Mouse (Mus musculus): ENCODE data around the gene Capza2.
"Not testable (repeated sequence)": the region's sequence is repeated elsewhere in the genome, so short reads cannot be mapped to it uniquely, and the experiment has no call there.

Capza2 gene

DNA sequence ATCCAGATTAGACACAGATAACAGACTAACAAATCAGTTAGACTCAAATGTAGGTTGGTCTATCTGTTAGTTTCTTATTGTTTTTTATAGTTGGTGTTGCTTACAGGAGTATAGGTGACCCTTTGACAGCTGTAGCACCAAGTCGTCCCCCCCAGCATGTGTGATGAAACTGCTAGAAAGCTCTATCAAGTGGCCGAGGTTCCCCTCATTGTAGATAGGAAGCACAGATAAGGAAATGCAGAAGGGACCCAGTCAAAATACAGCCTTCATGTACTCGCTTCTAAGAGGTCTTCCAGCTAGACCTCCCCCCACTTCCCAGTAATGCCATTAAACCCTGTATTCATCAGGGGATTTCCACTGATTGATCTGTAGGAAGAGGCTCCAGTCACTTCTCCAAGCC, 6.7 kb downstream of the Capza2 start:
- no peak for DNase-seq

DNA sequence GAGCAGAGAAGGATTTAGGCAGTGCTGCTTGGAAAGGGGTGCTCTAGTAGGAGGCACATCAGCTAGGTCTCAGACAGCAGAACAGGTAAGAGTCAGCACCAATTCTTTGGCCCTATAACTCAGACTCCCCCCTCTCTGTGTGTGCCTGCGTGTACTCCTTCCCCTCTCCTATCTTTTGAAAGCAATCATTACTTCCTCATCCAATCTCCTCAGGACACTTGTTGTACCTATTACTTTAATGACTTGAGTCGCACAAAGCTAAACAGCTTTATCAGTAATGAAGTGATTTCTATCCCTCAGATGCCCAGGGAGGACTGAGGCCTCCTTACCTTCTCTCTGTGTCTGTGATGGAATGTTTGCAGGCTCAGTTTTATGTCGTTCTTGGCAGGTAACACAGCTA, 10.1 kb downstream of the Capza2 start:
- no peak for DNase-seq

DNA sequence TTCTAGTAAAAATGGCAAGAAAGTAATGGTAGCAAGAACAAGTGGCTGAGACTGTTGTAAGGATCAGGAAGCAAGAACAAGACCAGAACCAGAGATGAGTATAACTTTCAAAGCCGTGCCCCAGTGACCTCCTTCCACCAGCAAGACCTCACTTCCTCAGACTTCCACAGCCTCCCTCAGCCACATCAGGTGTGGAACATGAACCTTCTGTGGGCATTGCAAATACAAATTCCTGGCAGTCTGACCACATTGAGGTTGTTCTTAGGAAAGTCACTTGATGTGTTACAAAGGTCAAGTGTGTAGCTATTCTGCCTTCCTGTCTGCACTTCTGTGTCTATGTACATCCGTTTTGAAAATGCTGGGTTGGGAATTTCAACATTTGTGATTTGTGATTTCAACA, 16.1 kb downstream of the Capza2 start:
- peak; percentile 23 for DNase-seq

DNA sequence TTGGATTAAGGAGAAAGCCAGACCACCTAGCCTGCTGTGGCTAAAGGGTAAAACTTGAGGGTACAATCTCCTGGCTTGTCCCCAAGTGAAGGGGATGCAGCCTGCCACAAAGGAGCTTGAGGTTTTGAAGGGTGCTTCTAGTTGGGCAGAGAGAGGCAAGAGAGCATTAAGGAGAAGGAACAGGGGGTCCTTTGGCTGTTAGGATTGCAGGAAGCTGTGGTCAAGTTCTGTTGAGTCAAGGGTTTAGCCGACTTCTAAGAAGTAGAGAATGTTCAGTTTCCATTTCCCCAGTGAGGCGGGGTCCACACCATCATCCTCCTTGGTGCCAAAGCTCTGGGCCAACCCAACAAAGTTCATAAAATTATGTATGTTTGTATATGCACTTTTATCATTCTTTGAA, 19.0 kb downstream of the Capza2 start:
- DNase-seq: no peak

DNA sequence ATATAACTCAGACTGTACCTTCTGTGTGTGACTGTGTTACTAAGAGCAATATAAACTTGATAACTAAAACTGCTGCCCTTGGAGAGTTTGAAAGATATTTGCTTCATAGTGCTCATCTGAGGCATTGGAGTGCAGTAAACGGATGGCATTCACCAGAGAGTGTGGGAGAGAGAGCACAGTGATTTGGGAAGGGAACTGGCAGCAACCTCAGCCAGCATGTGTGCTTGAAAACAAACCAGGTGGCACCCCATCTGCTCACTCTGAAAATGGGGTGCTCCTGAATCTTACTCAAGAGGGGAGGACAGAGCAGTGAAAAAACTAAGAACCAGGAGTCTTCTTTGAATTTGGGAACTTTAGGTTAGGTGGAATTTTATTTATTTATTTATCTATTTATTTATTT, 21.3 kb downstream of the Capza2 start:
- DNase-seq: no peak

DNA sequence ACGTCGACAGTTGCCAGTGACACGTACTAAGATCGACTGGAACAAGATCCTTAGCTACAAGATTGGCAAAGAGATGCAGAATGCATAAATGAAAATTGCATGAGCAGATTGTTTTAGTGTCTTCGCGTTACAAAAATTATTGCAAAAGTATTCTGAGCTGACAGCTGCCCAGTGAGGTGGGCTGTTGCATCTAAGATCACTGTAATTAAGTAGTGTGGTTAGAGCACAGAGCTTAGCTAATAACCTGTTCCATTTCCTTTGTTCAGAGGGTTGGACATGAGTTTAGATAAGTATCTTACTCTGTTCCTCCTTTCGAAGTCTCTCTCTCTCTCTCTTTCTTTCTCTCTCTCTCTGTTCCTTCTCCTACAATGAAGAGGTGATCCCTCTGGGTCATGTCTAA, 29.3 kb downstream of the Capza2 start:
- no peak for DNase-seq

DNA sequence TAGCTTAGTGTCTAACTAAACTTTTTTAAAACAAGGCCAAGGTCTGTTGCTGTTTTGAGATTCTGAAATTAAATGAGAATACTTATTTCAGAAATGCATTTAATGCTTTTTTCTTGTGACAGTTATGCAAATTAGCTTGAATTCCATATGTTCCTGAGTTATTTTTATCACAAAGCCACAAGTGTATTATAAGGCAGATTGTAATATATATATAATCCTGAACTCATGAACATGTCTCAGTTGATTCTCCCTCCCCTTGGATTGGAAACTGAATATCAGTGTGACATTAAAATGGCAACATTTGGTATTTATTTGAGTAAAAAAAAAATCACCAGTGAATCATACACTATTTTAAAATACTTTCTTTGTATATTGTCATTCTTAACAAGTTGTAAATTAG, 30.0 kb downstream of the Capza2 start:
- no peak for DNase-seq

DNA sequence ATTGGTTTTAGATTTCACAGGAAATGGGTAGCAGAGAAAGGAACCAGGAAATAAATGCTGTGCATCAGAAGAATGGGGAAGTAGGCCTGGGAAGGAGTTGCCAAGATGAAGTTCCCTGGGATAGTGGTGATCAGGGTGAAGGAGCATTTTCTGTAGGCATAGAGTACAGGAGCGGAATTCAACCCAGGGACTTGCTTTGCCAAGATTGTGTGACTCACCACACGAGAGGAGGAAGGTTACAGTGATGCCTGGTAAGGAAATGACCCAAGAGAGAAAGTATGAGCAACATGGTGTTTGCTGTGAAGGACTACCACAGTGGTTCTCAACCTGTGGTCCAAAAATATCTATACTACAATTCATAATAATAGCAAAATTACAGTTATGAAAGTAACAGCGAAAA, 31.8 kb downstream of the Capza2 start:
- DNase-seq: no peak

DNA sequence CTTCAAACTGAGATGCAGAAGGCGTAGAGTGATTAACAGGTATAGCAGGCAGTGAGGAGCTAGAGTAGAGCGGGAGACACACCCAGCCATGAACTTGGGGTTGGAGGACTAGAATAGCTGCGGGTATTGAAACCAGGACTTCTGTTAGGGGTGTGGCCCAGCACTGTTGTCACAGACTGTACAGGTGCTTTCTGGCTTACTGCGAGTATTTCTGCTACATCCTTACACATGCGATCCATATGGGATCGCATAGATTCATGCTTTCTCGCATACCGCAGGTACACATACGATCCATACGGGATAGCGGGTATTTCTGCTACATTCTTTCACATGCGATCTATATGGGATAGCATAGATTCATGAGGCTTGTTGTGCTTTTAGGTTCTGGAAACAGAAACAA, 32.3 kb downstream of the Capza2 start:
- DNase-seq: no peak

DNA sequence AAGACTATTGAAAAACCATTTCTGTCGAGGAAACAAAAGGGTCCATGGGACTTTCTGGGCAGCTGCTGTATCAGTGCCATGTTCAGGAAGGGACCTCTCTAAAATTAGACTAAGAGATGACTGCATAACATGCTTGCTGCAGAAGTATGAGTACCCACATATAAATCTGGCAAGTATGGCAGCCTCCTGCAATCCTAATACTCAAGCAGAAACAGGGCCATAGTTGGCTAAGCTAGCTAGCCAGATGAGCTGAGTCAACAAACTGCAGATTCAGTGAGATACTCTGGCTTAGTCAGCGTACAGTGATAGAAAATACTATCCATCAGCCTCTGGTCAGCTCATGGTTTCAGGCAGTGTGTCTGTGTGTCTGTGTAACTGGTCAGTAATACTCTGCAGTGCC, 33.8 kb downstream of the Capza2 start:
- no peak for DNase-seq

DNA sequence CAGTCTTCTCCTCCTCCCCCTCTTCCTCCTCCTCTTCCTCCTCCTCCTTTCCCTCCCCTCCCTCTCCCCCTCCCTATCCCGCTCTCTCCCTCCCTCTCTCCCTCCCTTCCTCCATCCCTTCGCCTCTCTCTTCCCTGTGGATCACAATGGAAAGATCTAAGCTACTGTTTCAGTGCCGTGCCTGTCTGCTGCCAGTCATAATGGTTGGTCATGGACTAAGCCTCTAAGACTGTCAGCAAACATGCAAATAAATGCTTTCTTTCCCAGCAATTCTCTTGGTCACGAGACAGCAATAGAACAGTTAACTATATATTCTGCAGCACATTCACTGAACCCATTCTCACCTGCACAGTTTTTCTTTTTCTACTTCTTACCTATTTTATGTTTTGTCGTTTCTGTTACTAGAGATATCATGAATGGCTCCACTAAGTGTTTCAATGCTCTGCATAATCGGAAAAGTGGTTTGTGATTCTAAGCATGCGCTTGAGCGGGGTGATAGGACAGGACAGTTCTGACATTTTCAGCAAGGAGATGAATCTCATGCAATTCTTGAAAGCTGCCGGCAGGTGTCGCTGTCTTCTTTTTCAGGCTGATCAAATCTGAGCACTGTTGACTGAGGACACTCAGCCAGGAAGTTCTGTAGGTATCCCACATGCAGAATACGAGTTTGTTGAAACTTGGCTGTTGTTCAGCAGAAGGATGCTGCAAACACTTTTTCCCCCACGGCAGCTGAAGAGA, 39.2 kb downstream of the Capza2 start:
- DNase-seq: peak; percentile 46

DNA sequence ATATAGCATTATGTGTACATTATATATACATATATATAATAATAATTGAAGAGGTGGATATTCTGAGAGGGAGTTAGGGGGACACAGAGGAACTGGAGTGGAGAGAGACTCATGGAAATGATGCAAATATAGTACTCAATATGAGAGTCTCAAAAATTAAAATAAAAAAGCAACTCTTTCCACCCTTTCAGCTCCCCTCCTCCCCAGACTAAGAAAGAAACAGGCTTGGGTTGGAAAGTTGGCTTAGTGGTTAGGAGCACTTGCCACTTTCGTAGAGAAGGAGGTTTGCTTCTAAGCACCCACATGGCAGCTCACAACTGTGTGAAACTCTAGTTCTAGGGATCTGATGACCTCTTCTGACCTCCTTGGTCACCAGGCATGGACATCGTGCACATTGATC, 41.0 kb downstream of the Capza2 start:
- DNase-seq: no peak

DNA sequence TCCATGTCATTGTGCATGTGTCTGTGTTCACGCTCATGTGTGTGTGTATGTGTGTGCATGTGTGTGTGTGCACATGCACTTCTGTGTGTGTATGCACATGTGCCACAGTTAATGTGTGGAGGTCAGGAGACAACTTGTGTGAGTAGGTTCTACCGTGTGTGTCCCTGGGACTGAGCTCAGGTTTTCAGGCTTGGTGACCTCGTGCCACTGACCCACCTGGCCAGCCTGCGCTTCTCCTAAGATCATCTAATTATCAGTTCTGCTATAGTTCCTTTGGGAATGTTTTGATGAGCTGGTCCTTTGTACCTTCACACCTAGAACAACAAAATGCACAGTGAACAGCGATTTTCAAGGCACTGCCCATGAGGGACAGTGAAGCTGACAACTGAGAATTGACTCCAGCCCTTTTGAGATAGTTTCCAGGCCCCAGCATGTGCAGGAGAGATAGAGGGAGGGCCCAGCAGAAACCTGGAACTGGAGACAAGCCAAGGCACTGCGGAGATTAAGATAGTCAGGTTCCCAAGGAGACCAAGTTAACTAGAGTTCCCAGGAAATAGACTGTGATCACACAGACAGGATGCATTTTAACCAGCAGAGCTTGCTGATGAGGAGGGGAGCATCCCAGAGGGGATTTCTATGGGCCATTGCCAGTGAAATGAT, 44.4 kb downstream of the Capza2 start:
- no peak for DNase-seq

DNA sequence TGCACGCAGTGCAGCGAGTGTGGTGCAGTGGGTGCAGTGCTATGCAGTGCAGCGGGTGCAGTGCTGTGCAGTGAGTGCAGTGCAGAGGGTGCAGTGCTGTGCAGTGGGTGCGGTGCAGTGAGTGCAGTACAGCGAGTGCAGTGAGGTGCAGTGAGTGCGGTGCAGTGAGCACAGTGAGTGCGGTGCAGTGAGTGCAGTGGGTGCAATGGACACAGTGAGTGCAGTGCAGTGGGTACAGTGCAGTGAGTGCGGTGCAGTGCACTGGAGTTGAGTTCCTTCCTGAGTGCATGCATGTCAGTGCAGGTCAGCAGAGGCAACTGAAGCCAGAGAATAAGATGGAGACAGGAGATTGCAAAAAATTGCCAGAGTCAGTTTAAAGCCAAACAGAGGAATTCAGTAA, 45.8 kb downstream of the Capza2 start:
- DNase-seq: no peak

DNA sequence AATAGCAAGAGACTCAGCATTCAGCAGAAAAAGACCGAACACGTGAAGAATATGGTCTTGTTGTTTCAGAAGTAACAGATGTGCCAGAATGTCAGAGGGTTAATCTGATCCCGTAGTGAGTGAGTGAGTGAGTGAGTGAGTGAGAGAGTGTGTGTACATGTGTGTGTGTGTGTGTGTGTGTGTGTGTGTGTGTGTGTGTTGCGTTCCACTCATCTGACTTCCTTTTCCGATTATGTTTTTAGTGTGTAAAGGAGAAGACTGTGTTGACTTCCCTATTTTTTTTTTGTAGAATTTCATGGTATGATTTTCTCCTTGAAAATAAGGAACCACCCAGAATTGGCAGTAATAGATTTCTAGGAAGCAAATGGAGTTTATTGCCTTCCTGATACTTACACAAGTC, 52.6 kb downstream of the Capza2 start:
- DNase-seq: no peak

DNA sequence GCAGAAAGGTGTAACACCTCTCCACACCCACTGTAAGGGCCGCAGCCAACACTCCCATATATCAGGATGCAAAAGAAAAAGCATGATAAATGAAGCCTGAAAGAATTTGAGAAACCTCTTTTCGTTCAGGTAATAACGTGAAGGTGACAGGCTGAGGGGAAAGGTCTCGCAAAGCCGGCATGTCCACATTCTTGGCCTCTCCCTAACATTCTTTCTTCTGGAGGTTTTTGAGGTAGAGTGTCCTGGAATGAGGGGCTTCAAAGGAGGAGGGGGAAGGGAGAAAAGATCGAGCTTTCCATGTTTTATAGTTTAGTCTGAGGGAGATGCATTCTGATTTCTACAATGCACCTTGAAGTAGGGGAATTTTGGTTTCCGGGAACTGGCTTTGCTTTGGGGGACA, 56.6 kb downstream of the Capza2 start, which contains the start of gene St7:
Gene St7, plus strand, starts transcription at position 287 of the 400 bp plus-strand sequence.
- no peak for DNase-seq

DNA sequence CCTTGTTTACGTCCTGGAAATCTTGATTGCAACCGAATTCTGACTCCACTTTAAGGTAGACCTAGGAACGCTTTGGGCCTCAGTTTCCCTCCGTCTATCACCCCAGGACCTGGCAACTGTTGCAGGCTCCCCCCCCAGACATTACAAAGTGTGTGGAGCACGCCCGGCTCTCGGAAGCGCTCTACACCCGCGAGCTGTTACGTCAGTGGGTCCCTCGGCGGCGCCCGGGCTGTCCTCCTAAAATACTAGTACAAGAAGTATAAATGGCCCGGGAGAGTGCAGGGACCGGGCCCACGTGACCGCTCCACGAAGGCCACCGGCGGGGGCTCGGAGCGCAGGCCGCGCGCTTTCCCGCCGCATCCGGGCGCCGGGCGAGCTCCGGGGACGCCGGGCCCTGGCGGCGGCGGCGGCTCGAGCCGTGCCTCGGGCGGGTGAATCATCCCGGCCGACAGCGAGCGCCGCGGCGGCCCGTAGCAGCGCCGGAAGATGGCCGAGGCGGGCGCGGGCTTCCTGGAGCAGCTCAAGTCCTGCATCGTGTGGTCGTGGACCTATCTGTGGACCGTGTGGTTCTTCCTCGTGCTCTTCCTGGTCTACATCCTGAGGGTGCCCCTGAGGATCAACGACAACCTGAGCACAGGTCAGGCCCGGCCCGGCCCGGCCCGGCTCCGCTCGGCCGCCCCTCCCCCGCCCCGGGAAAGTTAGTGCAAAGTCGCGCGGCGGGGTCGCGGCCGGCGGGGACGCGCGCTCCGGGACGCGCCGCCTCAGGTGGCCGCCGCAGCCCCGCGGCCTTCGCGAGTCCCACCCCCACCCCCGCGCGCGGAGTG, 57.9 kb downstream of the Capza2 start:
- peak; percentile 74 for DNase-seq

DNA sequence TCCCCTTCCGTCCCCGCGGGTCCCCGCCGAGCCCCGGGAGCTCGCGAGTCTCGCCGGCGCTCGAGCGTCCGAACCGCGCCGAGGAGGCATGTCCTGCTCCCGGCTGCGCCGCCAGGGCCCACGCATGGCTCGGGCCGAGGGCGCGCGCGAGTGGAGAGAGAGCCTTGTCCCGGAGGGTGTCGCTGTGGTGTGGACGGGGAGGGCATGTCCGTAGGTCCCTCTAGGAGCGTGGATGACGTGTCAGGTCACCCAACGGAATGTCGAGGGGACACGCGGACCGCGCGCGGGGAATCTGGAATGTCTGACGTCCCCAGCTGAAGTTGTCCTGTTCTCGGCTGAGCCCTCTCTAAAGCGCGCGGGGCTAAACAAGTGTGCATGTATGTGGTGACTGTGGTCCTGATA, 58.5 kb downstream of the Capza2 start:
- DNase-seq: peak; percentile 76

DNA sequence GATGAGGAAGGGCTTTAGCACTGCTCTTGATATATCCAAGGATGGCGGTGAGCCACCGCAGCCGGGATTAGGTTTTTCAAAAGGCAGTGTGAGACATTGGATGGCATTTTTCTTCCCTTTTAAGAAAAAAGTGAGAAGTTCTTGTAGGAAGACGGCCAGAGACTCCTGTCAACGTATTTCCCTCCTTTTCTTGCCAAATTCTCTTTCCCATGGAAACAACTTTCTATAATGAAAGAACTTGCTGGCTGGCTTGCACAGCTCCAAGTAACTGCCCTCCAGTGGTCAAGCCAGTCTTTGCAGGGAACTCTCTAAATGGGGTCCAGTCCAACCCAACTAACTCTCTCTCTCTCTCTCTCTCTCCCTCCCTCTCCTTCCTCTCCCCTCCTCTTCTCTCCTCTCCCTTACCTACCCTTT, 60.3 kb downstream of the Capza2 start:
- DNase-seq: peak; percentile 69

DNA sequence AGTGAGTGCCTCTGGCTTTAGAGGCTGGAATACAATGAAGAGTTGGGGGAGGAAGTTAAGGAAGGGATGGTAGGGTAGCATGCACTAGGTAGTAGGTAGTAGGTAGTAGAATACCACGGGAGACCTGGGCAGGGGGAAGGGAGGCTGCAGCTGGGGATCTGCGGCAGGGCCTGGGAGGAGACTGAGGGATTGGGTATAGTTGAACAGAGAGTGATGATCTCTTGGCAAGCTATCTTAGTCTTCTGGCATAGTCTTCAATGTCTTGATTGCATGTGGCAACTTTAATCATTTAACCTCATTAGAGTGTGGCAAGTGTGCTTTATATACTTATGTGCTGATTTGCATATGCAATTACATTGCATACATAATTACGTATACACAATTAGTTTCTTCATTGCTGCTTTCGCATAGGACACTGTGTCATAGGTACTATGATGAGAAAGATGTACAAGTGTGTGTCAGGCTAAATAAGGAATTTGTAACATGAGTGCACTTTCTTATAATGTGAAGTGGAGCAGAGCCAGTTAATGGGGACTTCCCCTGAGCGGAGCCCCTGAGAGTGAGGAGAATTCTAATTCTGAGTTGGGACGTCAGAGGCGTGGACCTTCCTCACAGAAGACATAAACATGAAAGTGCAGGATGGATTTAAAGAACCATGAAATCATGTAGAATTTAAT, 65.0 kb downstream of the Capza2 start:
- no peak for DNase-seq

DNA sequence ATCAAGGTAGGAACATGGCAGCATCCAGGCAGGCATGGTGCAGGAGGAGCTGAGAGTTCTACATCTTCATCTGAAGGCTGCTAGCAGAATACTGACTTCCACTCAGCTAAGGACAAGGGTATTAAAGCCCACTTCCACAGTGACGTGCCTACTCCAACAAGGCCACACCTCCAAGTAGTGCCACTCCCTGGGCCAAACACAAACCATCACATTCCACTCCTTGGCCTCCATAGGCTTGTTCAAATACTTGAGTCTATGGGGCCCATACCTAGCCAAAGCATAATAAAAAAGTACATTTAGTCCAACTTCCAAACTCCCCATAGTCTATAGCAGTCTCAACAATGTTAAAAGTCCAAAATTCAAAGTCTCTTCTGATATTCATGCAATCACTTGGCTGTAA, 68.0 kb downstream of the Capza2 start:
- DNase-seq: not testable (repeated sequence)

DNA sequence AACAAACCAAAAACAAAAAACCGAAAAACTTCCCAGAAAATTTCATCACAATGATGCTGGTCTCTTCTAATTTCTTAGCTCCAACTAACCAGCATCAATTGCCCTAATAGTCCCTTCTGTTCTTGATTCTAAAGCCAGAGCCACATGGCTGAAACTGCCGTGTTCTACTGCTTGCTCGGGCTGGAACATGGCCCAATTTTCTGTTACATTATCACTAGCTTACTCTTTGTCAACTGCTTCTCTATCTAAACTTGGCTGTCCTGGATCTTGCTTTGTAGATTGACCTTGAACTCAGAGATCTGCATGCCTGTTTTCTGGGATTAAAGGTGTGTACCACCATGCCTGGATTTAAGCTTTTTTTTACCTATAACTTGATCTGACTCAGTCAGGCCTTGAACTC, 69.9 kb downstream of the Capza2 start:
- DNase-seq: peak; percentile 38
